Mouse (Mus musculus) hindbrain, embryonic 16.5 days (tissue): ENCODE data around the gene Aldh3b3. TPM values are rescaled to one million over a fixed set of nuclear protein-coding genes. Genes with fewer than 3 reads are reported as not detected.
"Not testable (repeated sequence)": the region's sequence is repeated elsewhere in the genome, so short reads cannot be mapped to it uniquely, and the experiment has no call there.

Experiments used
- ATAC-seq: fragments of 200-750 bp; cut with Nextera tagmentation; 2 replicates; pipeline ENCODE4 v1.8.0; 2017; ENCODE audit warnings: moderate TSS enrichment, moderate library complexity
- H3K27ac ChIP-seq: fragments of 300-500 bp; sonication (generic); 2 replicates; pipeline ENCODE4 v1.5.1; 2014; ENCODE audit warnings: low read depth, mild to moderate bottlenecking, control low read depth, low read length, moderate library complexity
- H3K27me3 ChIP-seq: fragments of 300-500 bp; sonication (generic); replicated peaks from 2 replicates; pipeline ENCODE4 v1.6.1; 2014; ENCODE audit warnings: low read length; ENCODE audit not compliant: control insufficient read depth, insufficient read depth
- H3K36me3 ChIP-seq: fragments of 300-500 bp; sonication (generic); 2 replicates; pipeline ENCODE4 v1.6.1; 2014; ENCODE audit warnings: mild to moderate bottlenecking, low read length, moderate library complexity, mixed read lengths; ENCODE audit not compliant: control insufficient read depth, insufficient read depth
- H3K4me1 ChIP-seq: fragments of 300-500 bp; sonication (generic); 2 replicates; pipeline ENCODE4 v1.6.1; 2014; ENCODE audit warnings: low read depth, low read length; ENCODE audit not compliant: control insufficient read depth, insufficient read depth
- H3K4me2 ChIP-seq: fragments of 300-500 bp; sonication (generic); 2 replicates; pipeline ENCODE4 v1.6.1; 2014; ENCODE audit warnings: mild to moderate bottlenecking, low read length, control low read depth, moderate library complexity
- H3K4me3 ChIP-seq: fragments of 300-500 bp; sonication (generic); 2 replicates; pipeline ENCODE4 v1.5.1; 2014; ENCODE audit warnings: mild to moderate bottlenecking, low read length, control low read depth, moderate library complexity
- H3K9ac ChIP-seq: fragments of 300-500 bp; sonication (generic); 2 replicates; pipeline ENCODE4 v1.6.1; 2014; ENCODE audit warnings: low read depth, mild to moderate bottlenecking, control low read depth, low read length, moderate library complexity
- H3K9me3 ChIP-seq: fragments of 300-500 bp; sonication (generic); 2 replicates; pipeline ENCODE4 v1.6.1; 2014; ENCODE audit warnings: mild to moderate bottlenecking, low read length, moderate library complexity; ENCODE audit not compliant: control insufficient read depth
- whole genome bisulfite sequencing: fragments of 180-500 bp; shearing (Covaris S2); extraction: QIAGEN DNeasy Blood & Tissue Kit; methylation state at CpG from one replicate; pipeline ENCODE4 v1.1.7; 2014; 5-methylcytosine and 5-hydroxymethylcytosine counted together
- polyA plus RNA-seq: library from polyadenylated mRNA; unstranded; fragments of >200 nt; fragmentation: Nextera tagmentation; extraction: Ambion mirVana; gene quantifications from 2 replicates; pipeline ENCODE4 v1.2.1, GENCODE M21; 2015

Aldh3b3 gene
- polyA plus RNA-seq, 1 experiment from 2014 or later: not detected

DNA sequence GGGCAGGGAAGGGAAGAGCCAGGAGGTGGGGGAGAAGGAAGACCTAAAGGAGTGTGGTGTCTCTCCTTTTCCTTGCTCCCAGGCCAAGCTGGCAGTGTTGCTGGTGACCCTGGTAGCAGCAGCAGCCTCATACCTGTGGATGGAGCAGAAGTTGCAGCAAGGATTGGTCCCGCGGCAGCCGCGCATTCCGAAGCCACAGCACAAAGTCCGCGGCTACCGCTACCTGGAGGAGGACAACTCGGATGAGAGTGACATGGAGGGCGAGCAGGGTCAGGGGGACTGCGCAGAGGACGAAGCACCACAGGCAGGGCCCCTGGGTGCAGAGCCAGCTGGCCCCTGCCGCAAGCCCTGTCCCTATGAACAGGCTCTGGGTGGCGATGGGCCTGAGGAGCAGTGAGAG is 9.9 kb upstream of the Aldh3b3 start:
- Histone ChIP-seq H3K27me3 (no peaks in the 10 kb centered on the region), H3K27ac (no peak overlapping the region), H3K4me1 (no peaks in the 10 kb centered on the region), H3K9ac (no peak overlapping the region), H3K4me3 (no peak overlapping the region), H3K9me3 (no peaks in the 10 kb centered on the region), H3K4me2 (no peak overlapping the region), H3K36me3 (no peaks in the 10 kb centered on the region)
- no peak for ATAC-seq
- 70% methylated on average over 14 of the region's 14 CpGs for WGBS

DNA sequence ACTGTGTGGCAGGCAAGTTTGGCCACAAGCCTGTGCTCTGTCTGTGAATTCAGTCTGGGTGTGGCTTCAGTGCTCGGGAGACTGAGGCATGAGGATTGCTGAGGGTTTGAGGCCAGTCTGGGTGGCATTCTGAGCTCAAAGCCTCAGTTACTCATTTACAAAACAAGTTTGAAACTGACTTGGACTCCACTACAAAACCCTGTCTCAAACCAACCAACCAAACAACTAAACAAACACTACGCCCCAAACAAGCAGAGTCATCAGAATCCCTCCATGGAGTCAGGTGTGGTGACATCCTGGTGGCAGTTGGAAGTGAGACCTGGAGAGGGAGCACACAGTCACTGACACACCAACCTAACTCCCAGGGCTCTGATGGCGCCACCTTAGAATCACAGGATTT is 8.1 kb upstream of the Aldh3b3 start:
- ATAC-seq: no peak
- no peak overlapping the region for H3K4me2 ChIP-seq
- no peak overlapping the region for H3K27ac ChIP-seq
- no peaks in the 10 kb centered on the region for H3K27me3 ChIP-seq
- no peak overlapping the region; the same call in 1 of the 2 replicates for H3K9ac ChIP-seq
- no peaks in the 10 kb centered on the region for H3K4me1 ChIP-seq
- H3K36me3 ChIP-seq: no peaks in the 10 kb centered on the region
- WGBS: 78% methylated on average over 3 of the region's 3 CpGs
- no peaks in the 10 kb centered on the region for H3K9me3 ChIP-seq
- H3K4me3 ChIP-seq: no peak overlapping the region

DNA sequence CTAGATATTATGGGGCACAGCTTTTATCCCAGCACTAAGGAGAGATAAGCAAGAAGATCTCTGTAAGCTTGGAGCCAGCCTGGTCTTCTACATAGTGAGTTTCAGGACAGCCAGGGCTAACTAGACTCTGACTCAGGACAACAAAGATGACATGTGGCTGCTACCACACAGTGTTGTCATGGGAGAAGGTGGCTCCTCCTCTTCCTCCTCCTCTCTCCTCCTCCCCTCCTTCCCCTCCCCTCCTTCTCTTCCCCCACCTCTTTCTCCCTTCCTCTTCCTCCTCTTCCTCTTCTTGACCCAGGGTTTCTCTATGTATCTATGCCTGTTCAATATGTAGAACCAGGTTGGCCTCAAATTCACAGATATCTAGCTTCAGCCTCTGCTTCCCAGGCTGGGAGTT is 7.0 kb upstream of the Aldh3b3 start:
- ATAC-seq: no peak

DNA sequence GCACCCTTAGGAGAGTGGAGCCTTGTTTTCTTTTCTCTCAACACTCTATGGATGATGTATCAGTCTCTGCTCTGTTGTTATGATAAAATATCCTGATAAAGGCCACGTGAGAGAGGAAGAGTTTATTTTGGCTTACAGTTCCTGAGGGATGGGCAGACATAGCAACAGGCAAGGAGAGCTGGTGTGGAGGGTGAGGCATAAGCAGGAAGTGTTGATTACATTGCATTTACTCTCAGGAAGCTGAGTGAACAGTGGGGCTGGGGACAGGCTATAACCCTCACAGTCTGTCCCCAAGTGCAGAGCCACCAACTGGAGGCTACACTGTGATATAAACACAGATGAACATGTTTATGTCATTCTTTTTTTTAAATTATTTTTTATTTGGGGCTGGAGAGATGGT is 6.3 kb upstream of the Aldh3b3 start:
- Histone ChIP-seq H3K27me3 (no peaks in the 10 kb centered on the region), H3K36me3 (no peaks in the 10 kb centered on the region), H3K4me1 (no peaks in the 10 kb centered on the region), H3K4me2 (no peak overlapping the region), H3K4me3 (no peak overlapping the region), H3K9ac (no peak overlapping the region), H3K9me3 (no peaks in the 10 kb centered on the region), H3K27ac (no peak overlapping the region)
- no peak for ATAC-seq
- 76% methylated on average over 1 of the region's 1 CpGs for WGBS

More for the DNA sequence above, 7.0 kb upstream of the Aldh3b3 start:
- Histone ChIP-seq H3K4me2 (no peak overlapping the region), H3K4me3 (no peak overlapping the region), H3K27me3 (no peaks in the 10 kb centered on the region), H3K4me1 (no peaks in the 10 kb centered on the region), H3K36me3 (no peaks in the 10 kb centered on the region), H3K9me3 (no peaks in the 10 kb centered on the region), H3K27ac (no peak overlapping the region), H3K9ac (no peak overlapping the region)

DNA sequence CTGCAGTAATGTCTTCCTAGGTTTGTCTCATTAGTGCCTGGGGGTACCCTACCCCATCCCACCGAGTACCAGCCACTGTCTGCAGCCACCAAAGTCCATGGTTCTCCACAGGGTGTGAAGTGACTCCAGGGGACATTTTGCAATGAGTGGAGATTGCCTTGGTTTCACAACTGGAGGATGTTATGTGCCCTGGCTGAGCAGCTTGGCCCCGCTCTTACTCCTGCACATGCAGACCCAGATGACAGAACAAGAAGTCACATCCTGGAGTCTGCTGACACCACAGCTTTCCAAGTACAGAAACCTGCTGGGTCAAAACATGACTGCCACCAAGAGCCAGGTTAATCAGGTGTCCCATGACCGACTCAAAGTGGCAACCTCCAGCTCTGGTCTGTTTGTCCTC is 3.4 kb upstream of the Aldh3b3 start:
- Histone ChIP-seq H3K36me3 (no peaks in the 10 kb centered on the region), H3K27me3 (no peaks in the 10 kb centered on the region), H3K9me3 (no peaks in the 10 kb centered on the region), H3K4me3 (no peak overlapping the region), H3K4me2 (no peak overlapping the region), H3K27ac (no peak overlapping the region), H3K4me1 (no peaks in the 10 kb centered on the region), H3K9ac (no peak overlapping the region)
- no peak for ATAC-seq
- WGBS: 85% methylated on average over 3 of the region's 3 CpGs

DNA sequence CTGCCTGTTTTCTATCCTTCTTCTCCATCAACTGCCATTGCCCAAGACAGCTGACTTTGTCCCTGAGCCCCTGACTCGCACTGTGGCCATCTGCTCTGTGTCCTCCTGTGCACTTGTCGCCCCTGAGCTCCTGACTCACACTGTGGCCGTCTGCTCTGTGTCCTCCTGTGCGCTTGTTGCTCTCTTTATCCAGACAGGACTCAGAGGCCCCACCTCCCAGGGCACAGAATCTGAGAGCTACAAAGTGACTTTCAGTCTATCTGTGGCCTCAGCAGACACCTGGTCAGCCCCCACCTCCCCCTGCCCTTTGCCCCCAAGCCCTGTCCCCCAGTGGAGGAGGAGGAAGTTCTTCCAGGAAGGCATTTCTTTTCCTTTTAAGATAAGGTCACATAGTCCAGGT is 2.6 kb upstream of the Aldh3b3 start:
- H3K9ac ChIP-seq: no peak overlapping the region
- ATAC-seq: no peak
- H3K4me1 ChIP-seq: no peaks in the 10 kb centered on the region
- H3K4me3 ChIP-seq: no peak overlapping the region
- no peaks in the 10 kb centered on the region for H3K27me3 ChIP-seq
- H3K4me2 ChIP-seq: no peak overlapping the region
- no peak overlapping the region for H3K27ac ChIP-seq
- no peaks in the 10 kb centered on the region for H3K36me3 ChIP-seq
- WGBS: 57% methylated on average over 4 of the region's 4 CpGs
- no peaks in the 10 kb centered on the region for H3K9me3 ChIP-seq

DNA sequence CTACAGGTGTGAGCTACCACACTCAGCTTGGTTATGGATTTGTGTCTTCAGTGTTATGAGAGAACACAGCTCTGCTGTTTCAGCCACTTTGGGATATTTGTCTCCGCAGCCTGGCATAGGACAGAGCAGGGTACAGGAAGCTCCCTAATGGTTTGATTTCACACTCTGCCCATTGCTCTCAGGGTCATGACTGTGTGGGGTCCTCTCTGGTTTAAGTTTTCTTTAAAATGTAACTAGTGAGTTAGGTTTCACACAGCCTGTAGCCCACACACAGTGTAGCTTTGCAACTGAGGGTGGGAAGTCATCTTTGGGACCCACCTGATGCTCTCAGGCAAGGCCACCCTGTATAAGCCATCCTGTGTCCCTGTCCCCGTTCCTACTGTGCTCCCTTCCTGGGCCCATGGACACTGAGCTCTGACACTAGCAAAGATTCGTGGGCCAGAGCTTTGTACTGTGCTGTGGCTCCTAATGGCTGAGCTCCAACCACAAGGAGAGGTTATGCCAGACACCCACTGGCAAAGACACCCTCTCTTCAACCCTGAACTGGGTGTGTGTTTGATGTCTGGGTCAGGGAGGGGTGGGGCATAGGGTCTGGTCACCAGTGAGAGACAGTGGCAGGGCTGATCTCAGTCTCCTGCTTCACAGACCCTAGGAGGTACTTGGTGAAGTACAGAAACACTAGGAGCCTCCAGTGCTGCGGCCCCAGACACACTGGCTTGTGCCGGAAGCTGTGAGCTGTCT is 979 bp upstream of the Aldh3b3 start:
- 86% methylated on average over 4 of the region's 5 CpGs for WGBS
- ATAC-seq, H3K36me3 ChIP-seq, H3K27me3 ChIP-seq, H3K4me1 ChIP-seq, H3K4me3 ChIP-seq, H3K27ac ChIP-seq, H3K4me2 ChIP-seq, H3K9ac ChIP-seq, H3K9me3 ChIP-seq: not testable (repeated sequence)

DNA sequence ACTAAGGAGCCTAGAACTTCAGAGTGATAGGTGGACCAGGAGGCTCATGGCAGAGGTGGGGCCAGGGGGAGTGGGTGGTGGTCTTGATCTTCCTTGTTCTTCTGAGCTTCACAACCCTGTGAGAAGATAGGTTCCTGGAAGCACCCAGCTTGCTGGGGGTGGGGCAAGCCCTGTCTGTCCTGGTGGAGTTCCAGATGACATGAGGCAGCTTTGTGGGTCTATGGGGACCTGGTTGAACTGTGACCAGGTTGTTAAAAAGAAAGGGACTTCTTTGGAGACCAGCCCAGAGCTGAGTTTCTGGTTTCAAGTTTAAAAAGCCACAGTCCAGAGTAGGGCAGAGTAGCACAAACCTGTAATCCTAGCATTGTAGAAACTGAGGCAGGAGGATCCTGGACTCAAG is 585 bp downstream of the Aldh3b3 start:
- H3K27me3 ChIP-seq: no peaks in the 10 kb centered on the region
- no peak overlapping the region for H3K4me3 ChIP-seq
- H3K9me3 ChIP-seq: no peaks in the 10 kb centered on the region
- no peak overlapping the region for H3K9ac ChIP-seq
- H3K4me1 ChIP-seq: no peaks in the 10 kb centered on the region
- H3K36me3 ChIP-seq: no peaks in the 10 kb centered on the region
- H3K27ac ChIP-seq: no peak overlapping the region
- H3K4me2 ChIP-seq: no peak overlapping the region
- ATAC-seq: no peak

DNA sequence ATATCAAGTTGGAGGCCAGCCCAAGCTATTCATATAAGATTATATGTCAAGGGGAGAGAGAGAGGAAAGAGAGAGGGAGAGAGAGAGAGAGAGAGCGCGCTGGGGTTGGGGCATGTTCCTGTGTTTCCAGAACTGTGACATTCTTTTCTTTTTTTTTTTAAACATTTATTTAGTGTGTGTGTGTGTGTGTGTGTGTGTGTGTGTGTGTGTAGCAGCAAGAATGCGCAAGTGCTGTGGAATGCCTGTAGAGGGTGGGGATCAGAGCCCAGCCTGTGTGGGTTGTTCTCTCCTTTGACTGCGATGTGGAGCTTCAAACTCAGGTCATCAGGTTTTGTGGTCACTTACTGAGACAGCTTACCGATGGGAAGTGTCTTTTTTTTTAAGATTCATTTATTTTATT is 1.8 kb downstream of the Aldh3b3 start:
- Histone ChIP-seq H3K27ac (no peak overlapping the region), H3K9ac (no peak overlapping the region), H3K36me3 (no peaks in the 10 kb centered on the region), H3K9me3 (no peaks in the 10 kb centered on the region), H3K4me2 (no peak overlapping the region), H3K4me3 (no peak overlapping the region), H3K27me3 (no peaks in the 10 kb centered on the region), H3K4me1 (no peaks in the 10 kb centered on the region)
- ATAC-seq: no peak
- WGBS: 85% methylated on average over 5 of the region's 5 CpGs

DNA sequence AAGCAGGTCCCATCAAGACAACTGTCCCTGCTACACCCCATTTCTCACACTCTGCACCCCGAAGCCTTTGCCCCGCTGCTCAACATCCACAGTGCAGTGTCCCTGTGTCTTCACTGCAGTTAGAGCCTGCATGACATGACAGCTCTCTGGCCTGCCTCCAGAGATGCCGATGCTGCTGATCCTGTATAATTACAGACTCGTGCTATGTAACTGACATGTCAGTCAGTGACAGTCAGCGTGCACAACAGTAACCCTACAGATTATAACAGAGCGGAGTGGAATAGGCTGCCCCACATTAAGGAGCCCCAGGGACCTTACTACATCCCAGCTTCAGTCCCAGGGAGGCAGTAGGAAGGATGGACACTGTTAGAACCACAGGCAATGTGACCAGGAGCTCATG is 3.4 kb downstream of the Aldh3b3 start:
- H3K4me2 ChIP-seq, H3K27me3 ChIP-seq, H3K4me3 ChIP-seq, ATAC-seq, H3K36me3 ChIP-seq, H3K27ac ChIP-seq, H3K4me1 ChIP-seq, H3K9me3 ChIP-seq, H3K9ac ChIP-seq: not testable (repeated sequence)
- 64% methylated on average over 6 of the region's 6 CpGs for WGBS
